Mouse (Mus musculus) sigmoid colon, adult 10 weeks (tissue): Measurements from ENCODE around the gene Telo2. TPM values are rescaled to one million over a fixed set of nuclear protein-coding genes. Genes with fewer than 3 reads are reported as not detected.

ENCODE experiments used
- polyA plus RNA-seq: library from polyadenylated mRNA; stranded (reverse); fragments of 350-450 nt; fragmentation: Illumina TruSeq; extraction: RNeasy Lipid Tissue Mini Kit (QIAGEN cat#74804); gene quantifications from one replicate; pipeline ENCODE4 v1.2.3, GENCODE M21; 2014; ENCODE audit warnings: low read depth, low replicate concordance

Telo2 gene
- polyA plus RNA-seq, result 3.0 TPM

GRCm38 (mm10) chr17:25115664-25116432, at the start of gene Telo2:
Telo2 (minus strand) TSS chr17:25115967.

GRCm38 (mm10) chr17:25162161-25162560, 46.4 kb upstream of the Telo2 start, which contains the start of gene Ccdc154:
Ccdc154 (plus strand) TSS chr17:25162461.

GRCm38 (mm10) chr17:25133275-25133698, 17.5 kb upstream of the Telo2 start, which contains the start of gene Clcn7:
Clcn7 (plus strand) TSS chr17:25133391.

GRCm38 (mm10) chr17:25120406-25120805, 4.6 kb upstream of the Telo2 start, which contains the start of gene Ptx4:
Ptx4 (plus strand) TSS chr17:25120760.

GRCm38 (mm10) chr17:25083444-25083931, 32.3 kb downstream of the Telo2 start, which contains the start of gene Tmem204:
Tmem204 (minus strand) TSS chr17:25083591.

Other genes starting within 250 kb of the Telo2 start
- gene Igfals, start 250.0 kb downstream of the Telo2 start, polyA plus RNA-seq, result not detected
- gene Nubp2, start 229.6 kb downstream of the Telo2 start, polyA plus RNA-seq, result 2.7 TPM
- gene Spsb3, start 229.3 kb downstream of the Telo2 start, polyA plus RNA-seq, result not detected
- gene Eme2, start 220.9 kb downstream of the Telo2 start, polyA plus RNA-seq, result 2.0 TPM
- gene Mrps34, start 220.9 kb downstream of the Telo2 start, polyA plus RNA-seq, result 1.8 TPM
- gene Nme3, start 219.5 kb downstream of the Telo2 start, polyA plus RNA-seq, result 1.0 TPM
- 7.2 TPM for gene Mapk8ip3, start 179.0 kb downstream of the Telo2 start, polyA plus RNA-seq
- gene Jpt2, start 155.3 kb downstream of the Telo2 start, polyA plus RNA-seq, result 62.0 TPM
- 12.3 TPM for gene Cramp1l, start 100.2 kb downstream of the Telo2 start, polyA plus RNA-seq
- 8.1 TPM for gene Ift140, start 99.9 kb downstream of the Telo2 start, polyA plus RNA-seq
- 2.8 TPM for gene Tmem204, start 32.4 kb downstream of the Telo2 start, polyA plus RNA-seq
- gene Ptx4, start 4.8 kb upstream of the Telo2 start, polyA plus RNA-seq, result not detected
- gene Clcn7, start 17.4 kb upstream of the Telo2 start, polyA plus RNA-seq, result 4.3 TPM
- gene Ccdc154, start 46.5 kb upstream of the Telo2 start, polyA plus RNA-seq, result not detected
- gene Gm38655, start 59.5 kb upstream of the Telo2 start, polyA plus RNA-seq, result not detected
- gene BC003965, start 68.6 kb upstream of the Telo2 start, polyA plus RNA-seq, result 19.8 TPM
- gene Unkl, start 72.4 kb upstream of the Telo2 start, polyA plus RNA-seq, result 14.3 TPM
- gene Gnptg, start 124.2 kb upstream of the Telo2 start, polyA plus RNA-seq, result 10.1 TPM
- gene Tsr3, start 124.2 kb upstream of the Telo2 start, polyA plus RNA-seq, result 3.8 TPM
- gene Baiap3, start 140.4 kb upstream of the Telo2 start, polyA plus RNA-seq, result not detected
- gene Ube2i, start 158.7 kb upstream of the Telo2 start, polyA plus RNA-seq, result 216 TPM
- not detected for gene Prss34, start 182.4 kb upstream of the Telo2 start, polyA plus RNA-seq
- not detected for gene Prss28, start 192.7 kb upstream of the Telo2 start, polyA plus RNA-seq
- not detected for gene Prss29, start 202.7 kb upstream of the Telo2 start, polyA plus RNA-seq
- gene Tpsab1, start 229.6 kb upstream of the Telo2 start, polyA plus RNA-seq, result not detected